In the genomic region with DNA sequence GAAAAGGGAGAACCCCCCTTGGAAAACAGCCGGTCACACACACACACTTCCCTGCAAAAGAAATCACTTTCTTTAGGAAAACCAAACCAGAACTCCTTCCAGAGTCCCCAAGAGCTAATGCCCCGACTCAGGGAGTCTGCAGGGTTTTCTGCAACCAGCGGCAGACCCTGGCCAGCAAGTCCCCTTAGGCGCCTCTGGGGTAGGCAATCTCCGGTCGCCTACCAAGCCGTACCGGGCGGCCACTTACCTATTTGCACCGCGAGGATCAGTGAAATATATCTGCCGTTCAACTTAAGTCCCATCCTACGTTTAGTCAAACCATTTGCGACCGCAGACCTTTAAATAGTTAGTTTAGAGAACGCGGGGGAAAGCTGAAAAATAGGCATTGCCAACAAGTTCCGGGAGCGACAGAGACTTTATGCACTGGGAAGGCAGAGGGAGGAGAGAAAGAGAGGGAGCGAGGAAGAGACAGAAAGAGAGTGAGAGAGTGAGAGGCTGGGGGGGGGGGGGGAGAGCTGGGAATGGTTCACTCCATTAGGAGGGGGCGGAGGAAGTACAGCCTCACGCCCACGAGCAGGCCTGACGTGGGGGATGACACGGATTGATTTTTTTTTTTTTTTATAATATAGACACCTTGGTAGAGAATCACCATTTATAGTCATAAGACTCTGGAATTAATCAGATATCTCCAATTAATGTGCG, we compare ENCODE assay signal across 8 mouse cellular contexts. TPM values are rescaled to one million over a fixed set of nuclear protein-coding genes. Genes with fewer than 3 reads are reported as not detected.
DNase-seq lines count a peak whose midpoint lies in the region; ATAC-seq lines count a peak whose summit lies in the region.

No protein-coding gene starts in this region.

- H3K9ac ChIP-seq in liver, embryonic 13.5 days = no peak overlapping the region

- H3K27me3 ChIP-seq in liver, embryonic 13.5 days = peaks cover 89% of the 10 kb centered on the region

- DNase-seq in layer of hippocampus, postnatal 14 days (ENCODE audit: low spot score in 2 of 2) = peak; percentile 47 to 71
- DNase-seq in layer of hippocampus, adult 9-10 months (ENCODE audit: low spot score) = no peak
- DNase-seq in cerebellum, adult 18-20 months = peak; percentile 65
- peak; percentile 53 to 62 for DNase-seq in frontal cortex, postnatal 36 days (ENCODE audit: low spot score in 2 of 2)
- DNase-seq in liver, embryonic 13.5 days = no peak
- peak; percentile 26 to 36 for DNase-seq in right cerebral cortex, postnatal 36 days (ENCODE audit: low spot score in 2 of 2)
- DNase-seq in adrenal gland, postnatal 14 days = no peak
- no peak for DNase-seq in gastrocnemius, postnatal 4 days (ENCODE audit: low spot score in 2 of 2)

- H3K36me3 ChIP-seq in liver, embryonic 13.5 days = no peaks in the 10 kb centered on the region

- WGBS in liver, embryonic 13.5 days (ENCODE audit: insufficient replicate concordance) = under 1% methylated on average over 26 of the region's 26 CpGs

- peak overlapping the region; percentile 63 for H3K4me2 ChIP-seq in liver, embryonic 13.5 days

- H3K4me1 ChIP-seq in liver, embryonic 13.5 days (replicated peaks) = peaks cover 12% of the 10 kb centered on the region; the same call in 1 of the 2 replicates

- no peak overlapping the region for H3K27ac ChIP-seq in liver, embryonic 13.5 days

- no peaks in the 10 kb centered on the region for H3K9me3 ChIP-seq in liver, embryonic 13.5 days (replicated peaks)

- ATAC-seq in liver, embryonic 13.5 days (ENCODE audit: low read depth) = no peak

- H3K4me3 ChIP-seq in liver, embryonic 13.5 days (replicated peaks) = peak overlapping the region; percentile 49

RNA-seq across cellular contexts. Expression of gene Nrn1, which starts 0.8 kb away (rescaled TPM):
- 100 to 1,000 TPM; 243 to 245 TPM for total RNA-seq in layer of hippocampus, postnatal 14 days (2021)
- polyA plus RNA-seq in liver, embryonic 13.5 days (2015; fragmentation: Nextera tagmentation; extraction: Ambion mirVana) = 10.0 and 10.4 TPM in 2 replicates
- 5.9 and 40.5 TPM in 2 replicates for total RNA-seq in adrenal gland, postnatal 14 days (2021)
- 1 to 10 TPM; 3.2 to 6.2 TPM for total RNA-seq in gastrocnemius, postnatal 4 days (2021)

Comparison
In these comparisons a context has a peak if more than half of its experiments do, and no peak if none do; other contexts are left out.
1. DNase-seq: peak in layer of hippocampus, postnatal 14 days (2 of 2), cerebellum, adult 18-20 months (2 of 2), frontal cortex, postnatal 36 days (2 of 2) and right cerebral cortex, postnatal 36 days (2 of 2); none in layer of hippocampus, adult 9-10 months (single experiment), liver, embryonic 13.5 days (single experiment), adrenal gland, postnatal 14 days (single experiment) and gastrocnemius, postnatal 4 days (0 of 2).